Mouse (Mus musculus) spleen, adult 2 months (tissue): ENCODE measurements around the gene Ptbp3.

Source experiments
- CTCF ChIP-seq: fragments of 200-500 bp; IDR thresholded peaks from 2 replicates; pipeline ENCODE4 v1.5.1; 2011; ENCODE audit warnings: mild to moderate bottlenecking, inconsistent platforms; ENCODE audit not compliant: insufficient read depth, insufficient read length, insufficient replicate concordance; ENCODE audit errors: extremely low read depth
- POLR2A ChIP-seq: fragments of 200-500 bp; IDR thresholded peaks from 2 replicates; pipeline ENCODE4 v1.6.1; 2011; ENCODE audit warnings: low read depth, low read length, inconsistent platforms

DNA sequence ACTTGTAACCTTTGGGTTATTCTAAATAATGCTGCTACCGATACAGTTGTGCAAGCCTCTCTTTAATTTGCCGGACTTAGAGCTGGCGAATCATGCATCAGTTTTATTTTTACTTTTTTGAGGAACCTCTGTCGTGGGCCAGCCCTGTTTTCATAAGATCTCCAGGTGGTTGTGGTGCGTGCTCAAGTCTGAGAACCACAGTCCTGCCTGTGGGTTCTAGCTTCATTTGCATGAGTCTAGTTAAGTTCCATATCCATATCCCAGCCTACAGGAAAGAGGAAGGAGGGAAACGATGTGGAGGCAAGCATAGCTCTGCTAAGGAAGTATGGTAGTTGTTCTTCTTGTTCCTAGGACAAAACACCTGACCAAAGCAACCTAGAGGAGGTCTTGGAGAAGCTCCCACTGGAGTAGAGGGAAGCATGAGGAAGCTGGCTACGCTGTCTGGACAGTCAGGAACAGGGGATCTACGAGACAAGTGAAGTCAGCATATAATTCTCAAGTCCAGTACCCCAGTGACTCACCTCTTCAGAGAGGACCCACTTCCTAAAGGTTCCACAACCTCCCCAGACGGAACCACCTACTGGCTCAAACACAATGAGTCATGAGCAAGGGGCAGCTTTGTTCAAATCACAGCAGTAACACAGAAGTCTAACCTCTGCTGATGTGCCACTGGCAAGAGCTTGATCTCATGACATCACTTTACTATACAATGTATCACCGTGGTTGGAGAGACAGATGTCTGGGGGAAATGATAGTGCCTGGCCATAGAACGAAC, 26.2 kb upstream of the Ptbp3 start:
- TF ChIP-seq POLR2A (no peak), CTCF (no peak)
